ENCODE assay signal across 11 mouse cellular contexts in genomic region chr7:34774020-34774419, GRCm38 (mm10). TPM values are rescaled to one million over a fixed set of nuclear protein-coding genes. Genes with fewer than 3 reads are reported as not detected.
A peak's percentile ranks its signal among the peaks of the same experiment; 100 is the strongest.
DNase-seq lines count a peak whose midpoint lies in the region; ATAC-seq and TF ChIP-seq lines count a peak whose summit lies in the region.
"Had no signal": no experiment of that assay in that cellular context is flagged by ENCODE, and none has a peak within 500 bp of the region (broad histone marks: within the 10 kb centered on the region; RNA-seq: fewer than 3 reads in every experiment).

No protein-coding gene starts in this region.

- ATAC-seq in kidney, embryonic 15.5 days (replicated peaks; ENCODE audit: low FRiP score): no peak
- ATAC-seq in neural tube, embryonic 15.5 days (ENCODE audit: low FRiP score): no peak
- no peak for ATAC-seq in liver, postnatal 0 days

- TF ChIP-seq CTCF in liver, postnatal 0 days (IDR thresholded peaks at IDR 0.05; ENCODE audit: low read depth): no peak

- no peaks in the 10 kb centered on the region for H3K27me3 ChIP-seq in kidney, embryonic 15.5 days
- no peaks in the 10 kb centered on the region for H3K27me3 ChIP-seq in neural tube, embryonic 15.5 days (replicated peaks)
- H3K27me3 ChIP-seq in liver, postnatal 0 days (ENCODE audit: insufficient read depth, low read length): no peaks in the 10 kb centered on the region
- H3K27me3 ChIP-seq: embryonic facial prominence, embryonic 12.5 days; stomach, embryonic 15.5 days had no signal

- H3K27ac ChIP-seq in kidney, embryonic 15.5 days: no peak overlapping the region
- H3K27ac ChIP-seq in neural tube, embryonic 15.5 days (replicated peaks): peak overlapping the region; percentile 69
- H3K27ac ChIP-seq in liver, postnatal 0 days (ENCODE audit: low read depth): no peak overlapping the region
- H3K27ac ChIP-seq: embryonic facial prominence, embryonic 12.5 days; stomach, embryonic 15.5 days had no signal

- peaks cover 23% of the 10 kb centered on the region for H3K4me1 ChIP-seq in kidney, embryonic 15.5 days
- H3K4me1 ChIP-seq in neural tube, embryonic 15.5 days: peaks cover 48% of the 10 kb centered on the region
- no peaks in the 10 kb centered on the region for H3K4me1 ChIP-seq in liver, postnatal 0 days (ENCODE audit: insufficient read depth)
- H3K4me1 ChIP-seq: stomach, embryonic 15.5 days had no signal

- H3K9ac ChIP-seq in kidney, embryonic 15.5 days: no peak overlapping the region
- H3K9ac ChIP-seq in neural tube, embryonic 15.5 days (replicated peaks): 0 out of 2 replicates have a peak overlapping the region, but pooled peaks have one; percentile 10
- H3K9ac ChIP-seq in liver, postnatal 0 days (replicated peaks): no peak overlapping the region
- H3K9ac ChIP-seq: embryonic facial prominence, embryonic 12.5 days; stomach, embryonic 15.5 days had no signal

- no peaks in the 10 kb centered on the region for H3K36me3 ChIP-seq in kidney, embryonic 15.5 days
- no peaks in the 10 kb centered on the region for H3K36me3 ChIP-seq in neural tube, embryonic 15.5 days
- no peaks in the 10 kb centered on the region for H3K36me3 ChIP-seq in liver, postnatal 0 days (replicated peaks; ENCODE audit: insufficient read depth, low read length)
- H3K36me3 ChIP-seq: embryonic facial prominence, embryonic 12.5 days; stomach, embryonic 15.5 days had no signal

- no peak for TF ChIP-seq EP300 in liver, postnatal 0 days (IDR thresholded peaks at IDR 0.05; ENCODE audit: low read depth)

- no peak for DNase-seq in kidney, adult 8-10 months
- peak; percentile 52 to 59 for DNase-seq in frontal cortex, postnatal 36 days (ENCODE audit: low spot score in 2 of 2)
- peak; percentile 57 to 81 for DNase-seq in left cerebral cortex, postnatal 25 days (ENCODE audit: low spot score in 2 of 2)
- DNase-seq in cerebellum, postnatal 36 days: no peak
- DNase-seq in liver, postnatal 0 days: no peak
- DNase-seq in embryo, embryonic 10 days (ENCODE audit: low spot score): no peak
- DNase-seq: adrenal gland, postnatal 14 days had no signal

- intact Hi-C loops in left cerebral cortex, postnatal 25 days (cut with DNase I): no loop called here

- no peaks in the 10 kb centered on the region for H3K9me3 ChIP-seq in kidney, embryonic 15.5 days (replicated peaks)
- H3K9me3 ChIP-seq in neural tube, embryonic 15.5 days (replicated peaks): no peaks in the 10 kb centered on the region
- H3K9me3 ChIP-seq in liver, postnatal 0 days (ENCODE audit: low read length): no peaks in the 10 kb centered on the region
- H3K9me3 ChIP-seq: embryonic facial prominence, embryonic 12.5 days; stomach, embryonic 15.5 days had no signal

- WGBS in kidney, embryonic 15.5 days: 14% methylated on average over 13 of the region's 13 CpGs
- WGBS in neural tube, embryonic 15.5 days: 17% methylated on average over 13 of the region's 13 CpGs
- 40% methylated on average over 13 of the region's 13 CpGs for WGBS in liver, postnatal 0 days (ENCODE audit: insufficient replicate concordance)

- peak overlapping the region; percentile 43 for H3K4me2 ChIP-seq in kidney, embryonic 15.5 days
- peak overlapping the region; percentile 47 for H3K4me2 ChIP-seq in neural tube, embryonic 15.5 days
- no peak overlapping the region for H3K4me2 ChIP-seq in liver, postnatal 0 days (ENCODE audit: low read depth, low read length)
- H3K4me2 ChIP-seq: embryonic facial prominence, embryonic 12.5 days; stomach, embryonic 15.5 days had no signal

- no peak overlapping the region for H3K4me3 ChIP-seq in kidney, embryonic 15.5 days (replicated peaks)
- peak overlapping the region; percentile 7; the same call in 1 of the 2 replicates for H3K4me3 ChIP-seq in neural tube, embryonic 15.5 days (replicated peaks)
- no peak overlapping the region for H3K4me3 ChIP-seq in liver, postnatal 0 days (ENCODE audit: low read depth, low read length)
- H3K4me3 ChIP-seq: embryonic facial prominence, embryonic 12.5 days; stomach, embryonic 15.5 days had no signal

RNA-seq across cellular contexts. Expression of gene Chst8, which starts 38.5 kb away (rescaled TPM):
- polyA plus RNA-seq in kidney, embryonic 15.5 days (2015; fragmentation: Nextera tagmentation; extraction: Ambion mirVana): 11.1 and 13.0 TPM in 2 replicates
- total RNA-seq in left cerebral cortex, postnatal 25 days (2021): 10 to 100 TPM; 15.7 to 27.5 TPM
- polyA plus RNA-seq in neural tube, embryonic 15.5 days (2015; fragmentation: Nextera tagmentation; extraction: Ambion mirVana): 13.2 and 13.3 TPM in 2 replicates
- 0.21 and 0.47 TPM in 2 replicates for polyA plus RNA-seq in liver, postnatal 0 days (2015; fragmentation: Nextera tagmentation; extraction: Ambion mirVana)

Comparison
In these comparisons a context has a peak if more than half of its experiments do, and no peak if none do; other contexts are left out.
1. DNase-seq: peak in frontal cortex, postnatal 36 days (2 of 2) and left cerebral cortex, postnatal 25 days (2 of 2); none in kidney, adult 8-10 months (0 of 2), cerebellum, postnatal 36 days (0 of 2), liver, postnatal 0 days (single experiment) and embryo, embryonic 10 days (single experiment).